Mouse (Mus musculus): ENCODE results near the gene Cd276. TPM values are rescaled to one million over a fixed set of nuclear protein-coding genes. Genes with fewer than 3 reads are reported as not detected.

The Cd276 gene
- polyA plus RNA-seq, 1 experiment from 2014 or later: 58.6 TPM

DNA sequence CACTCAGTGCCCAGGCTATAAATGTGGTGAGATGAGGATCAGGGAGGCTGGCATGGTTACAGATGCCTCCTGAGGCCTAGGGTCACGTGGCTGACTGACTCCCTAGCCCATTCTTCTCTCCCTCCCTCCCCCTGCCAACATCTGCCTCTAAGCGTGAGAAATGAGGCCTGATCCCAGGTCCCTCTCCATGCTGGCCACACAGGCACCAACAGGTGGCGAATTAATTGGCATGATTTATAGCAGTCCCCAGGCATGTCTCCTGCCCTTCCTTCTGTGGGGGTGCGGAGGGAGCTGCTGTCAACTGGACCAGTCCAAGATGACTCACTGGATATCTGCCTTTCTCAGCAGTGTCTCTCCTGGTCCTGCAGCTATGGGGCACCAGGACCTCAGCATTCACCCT, 27.4 kb downstream of the Cd276 start:
- H3K4me3 ChIP-seq: no peak overlapping the region
- no peak overlapping the region for H3K4me2 ChIP-seq
- H3K9ac ChIP-seq: no peak overlapping the region
- no peaks in the 10 kb centered on the region for H3K27me3 ChIP-seq
- 75% methylated on average over 4 of the region's 4 CpGs for WGBS
- 0 out of 2 replicates have a peak, but pooled peaks cover 3% of the 10 kb centered on the region for H3K4me1 ChIP-seq
- ATAC-seq (ENCODE audit: insufficient number of reproducible peaks, insufficient read depth, low FRiP score, low TSS enrichment, low read depth): no peak
- H3K9me3 ChIP-seq: no peaks in the 10 kb centered on the region
- H3K27ac ChIP-seq: no peak overlapping the region
- peaks cover 81% of the 10 kb centered on the region for H3K36me3 ChIP-seq

DNA sequence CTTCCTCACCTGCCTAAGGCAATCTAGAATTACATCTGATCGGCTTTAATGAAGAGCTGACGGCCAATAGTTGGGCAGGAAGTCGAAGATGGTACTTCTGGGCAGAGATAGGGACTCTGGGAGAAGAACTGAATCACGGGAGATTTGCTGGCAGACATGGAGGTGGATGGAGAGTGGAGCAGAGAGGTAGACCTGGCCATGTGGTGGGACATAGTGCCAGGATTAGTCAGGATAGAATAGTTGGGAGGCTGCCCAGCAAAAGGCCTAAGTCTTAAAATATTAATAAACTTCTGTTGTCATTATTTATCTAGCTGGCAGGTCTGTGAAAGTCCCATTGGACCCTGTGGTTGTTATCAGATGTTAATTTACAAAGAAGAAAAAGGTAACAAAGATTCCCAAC, 30.1 kb downstream of the Cd276 start:
- Histone ChIP-seq H3K4me3 (no peak overlapping the region), H3K9me3 (no peaks in the 10 kb centered on the region), H3K27ac (no peak overlapping the region), H3K4me2 (no peak overlapping the region), H3K27me3 (no peaks in the 10 kb centered on the region), H3K36me3 (peaks cover 56% of the 10 kb centered on the region), H3K4me1 (0 out of 2 replicates have a peak, but pooled peaks cover 4% of the 10 kb centered on the region), H3K9ac (no peak overlapping the region)
- no peak for ATAC-seq (ENCODE audit: insufficient number of reproducible peaks, insufficient read depth, low FRiP score, low TSS enrichment, low read depth)
- WGBS: 75% methylated on average over 4 of the region's 4 CpGs

DNA sequence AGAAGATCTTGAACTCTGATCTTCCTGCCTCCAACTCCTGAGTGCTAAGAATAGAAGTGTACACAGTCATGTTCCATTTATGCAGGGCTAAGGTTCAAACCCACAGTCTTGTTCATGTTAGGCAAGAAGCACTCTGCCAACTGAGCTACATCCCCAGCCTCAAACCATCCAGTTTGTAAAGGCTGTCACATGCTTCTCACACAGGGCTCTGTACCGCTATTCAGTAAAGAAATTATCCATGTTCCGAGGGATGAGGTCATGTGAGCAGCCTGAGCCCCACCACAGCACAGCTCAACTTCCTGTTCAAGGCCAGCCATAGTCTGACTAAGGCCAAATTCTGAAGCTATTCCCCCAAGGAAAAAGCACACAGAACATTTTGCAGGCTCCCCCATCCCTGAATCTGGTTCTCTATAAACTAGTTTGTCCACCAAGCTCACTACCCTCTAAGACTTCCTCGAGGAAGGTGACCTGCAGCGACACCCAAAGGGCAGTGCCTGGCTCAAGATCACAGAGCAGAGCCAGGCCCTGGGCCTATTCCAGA, 33.3 kb downstream of the Cd276 start:
- WGBS: 44% methylated on average over 4 of the region's 4 CpGs
- Histone ChIP-seq H3K27ac (no peak overlapping the region), H3K4me1 (peaks cover 20% of the 10 kb centered on the region), H3K9ac (no peak overlapping the region), H3K36me3 (peaks cover 28% of the 10 kb centered on the region), H3K4me2 (no peak overlapping the region), H3K4me3 (no peak overlapping the region), H3K27me3 (no peaks in the 10 kb centered on the region), H3K9me3 (no peaks in the 10 kb centered on the region)
- no peak for ATAC-seq (ENCODE audit: insufficient number of reproducible peaks, insufficient read depth, low FRiP score, low TSS enrichment, low read depth)

DNA sequence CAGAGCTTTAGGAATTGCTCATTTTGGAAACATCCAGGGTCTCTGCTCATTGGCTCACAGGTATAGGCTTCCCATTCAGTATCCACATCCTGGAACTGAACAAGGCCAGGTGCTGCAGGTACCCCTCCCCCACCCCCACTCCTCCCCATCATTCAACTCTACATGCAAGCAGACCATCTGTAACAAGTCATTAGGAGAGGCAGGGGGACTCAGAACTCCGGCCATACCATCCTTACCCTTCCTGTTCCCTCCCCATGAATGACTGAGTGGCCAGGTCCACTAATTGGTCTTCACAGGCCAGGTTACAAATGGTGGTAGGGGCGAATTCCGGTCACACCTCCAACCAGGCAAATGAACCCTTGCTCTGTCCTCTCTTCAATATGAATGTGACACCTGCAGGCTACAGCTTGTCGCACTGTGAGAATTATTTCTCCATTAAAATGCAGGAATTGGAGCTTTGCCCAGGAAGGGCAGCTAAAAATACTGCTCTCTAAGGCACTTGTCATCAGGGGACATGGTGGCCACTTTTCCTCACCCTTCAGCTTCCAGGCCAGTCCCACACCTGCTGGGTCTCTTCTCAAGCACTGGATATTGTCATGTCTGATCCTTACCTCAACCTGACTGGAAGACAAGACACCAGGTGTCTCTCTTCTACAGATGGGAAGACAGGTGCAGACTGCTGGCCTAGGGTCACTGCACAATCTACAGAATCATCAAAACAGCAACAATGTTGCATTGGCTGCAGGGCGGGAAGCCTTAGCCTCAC, 34.2 kb downstream of the Cd276 start:
- ATAC-seq (ENCODE audit: insufficient number of reproducible peaks, insufficient read depth, low FRiP score, low TSS enrichment, low read depth): no peak
- peaks cover 19% of the 10 kb centered on the region for H3K36me3 ChIP-seq
- WGBS: 72% methylated on average over 5 of the region's 5 CpGs
- no peak overlapping the region for H3K9ac ChIP-seq
- no peak overlapping the region for H3K27ac ChIP-seq
- H3K27me3 ChIP-seq: no peaks in the 10 kb centered on the region
- no peaks in the 10 kb centered on the region for H3K9me3 ChIP-seq
- H3K4me3 ChIP-seq: no peak overlapping the region
- peaks cover 20% of the 10 kb centered on the region for H3K4me1 ChIP-seq
- no peak overlapping the region for H3K4me2 ChIP-seq

DNA sequence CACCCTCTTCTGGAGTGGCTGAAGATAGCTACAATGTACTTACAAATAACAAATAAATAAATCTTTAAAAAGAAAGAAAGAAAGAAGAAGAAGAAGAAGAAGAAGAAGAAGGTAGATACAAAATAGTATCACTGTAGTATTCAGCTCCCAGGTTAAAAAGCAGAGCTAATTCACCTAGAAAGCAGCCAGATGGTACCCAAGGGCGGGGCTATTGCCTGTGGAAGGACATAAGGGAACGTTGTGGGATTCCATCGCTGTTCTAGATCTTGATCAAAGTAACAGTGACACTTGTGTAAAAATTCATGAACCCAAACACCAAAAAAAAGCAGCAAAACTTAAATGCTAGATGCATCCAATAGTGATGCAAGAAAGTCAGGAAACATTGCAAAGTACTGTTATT, 35.3 kb downstream of the Cd276 start:
- H3K4me2 ChIP-seq: no peak overlapping the region
- no peak for ATAC-seq (ENCODE audit: insufficient number of reproducible peaks, insufficient read depth, low FRiP score, low TSS enrichment, low read depth)

DNA sequence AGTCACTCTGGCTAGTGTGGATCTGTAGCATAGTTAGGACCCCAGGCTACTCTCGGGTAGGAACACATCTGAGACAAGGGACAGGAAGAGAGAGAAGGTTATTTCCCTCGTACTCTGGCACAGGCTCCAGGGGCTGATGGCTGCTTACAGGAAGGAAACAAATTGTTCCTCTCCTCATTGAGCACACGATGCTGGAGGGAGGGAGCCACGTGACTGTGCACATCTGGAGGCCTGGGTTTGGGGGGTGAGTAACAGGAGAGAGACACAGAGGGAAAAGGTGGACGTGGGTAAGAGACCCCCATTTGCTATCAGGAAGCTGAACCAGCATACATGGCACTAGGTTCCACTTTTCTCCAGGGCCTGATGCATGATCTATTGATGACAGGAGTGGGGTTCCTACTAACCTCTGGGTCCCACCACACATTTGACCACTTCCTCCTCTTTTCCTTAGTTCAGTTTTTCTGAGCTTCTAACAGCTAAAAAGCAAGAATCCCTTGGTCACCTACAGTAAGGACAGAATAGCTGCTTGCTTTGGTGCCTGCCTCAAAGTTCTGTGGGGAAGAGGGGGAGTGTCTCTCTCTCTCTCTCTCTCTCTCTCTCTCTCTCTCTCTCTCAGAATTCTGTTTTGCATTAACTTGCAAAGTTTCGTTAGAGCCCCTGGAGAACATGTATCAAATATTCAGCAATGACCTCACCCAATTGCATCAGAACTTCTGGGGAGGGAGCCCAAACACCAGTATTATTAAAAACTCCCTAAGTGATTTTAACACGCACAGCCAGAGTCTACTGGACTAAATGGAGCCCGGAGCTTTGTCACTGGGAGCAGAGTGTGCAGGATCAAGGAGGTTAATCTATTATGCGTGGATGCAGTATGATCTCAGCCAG, 37.1 kb downstream of the Cd276 start:
- 20% methylated on average over 9 of the region's 9 CpGs for WGBS
- peaks cover 20% of the 10 kb centered on the region for H3K4me1 ChIP-seq
- peak overlapping the region; percentile 40 for H3K27ac ChIP-seq
- H3K4me3 ChIP-seq: no peak overlapping the region
- H3K27me3 ChIP-seq: no peaks in the 10 kb centered on the region
- no peak for ATAC-seq (ENCODE audit: insufficient number of reproducible peaks, insufficient read depth, low FRiP score, low TSS enrichment, low read depth)
- no peaks in the 10 kb centered on the region for H3K36me3 ChIP-seq
- no peak overlapping the region for H3K9ac ChIP-seq
- H3K4me2 ChIP-seq: no peak overlapping the region
- no peaks in the 10 kb centered on the region for H3K9me3 ChIP-seq

More for the DNA sequence above, 35.3 kb downstream of the Cd276 start:
- Histone ChIP-seq H3K27me3 (no peaks in the 10 kb centered on the region), H3K36me3 (peaks cover 10% of the 10 kb centered on the region), H3K9me3 (no peaks in the 10 kb centered on the region), H3K4me1 (peaks cover 20% of the 10 kb centered on the region), H3K27ac (no peak overlapping the region), H3K4me3 (no peak overlapping the region), H3K9ac (no peak overlapping the region)
- 80% methylated on average over 3 of the region's 3 CpGs for WGBS

DNA sequence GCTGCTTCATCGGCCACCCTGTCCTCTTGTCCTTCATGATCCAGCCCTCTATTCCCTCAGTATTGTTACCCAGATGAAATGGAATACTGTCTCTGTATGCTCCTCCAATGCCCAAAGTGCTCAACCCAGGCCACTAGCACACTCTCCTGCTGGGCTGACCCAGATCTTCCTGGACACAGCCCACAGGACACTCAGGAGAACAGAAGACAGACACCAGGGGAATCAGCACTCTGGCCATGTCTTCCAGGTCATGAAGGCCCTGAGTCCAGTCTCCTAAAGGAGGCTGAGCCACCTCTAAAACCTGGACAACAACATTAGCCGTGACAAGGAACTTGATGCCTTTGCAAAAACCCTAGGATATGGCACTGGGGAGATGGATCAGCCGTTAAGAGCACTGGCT, 38.8 kb downstream of the Cd276 start:
- no peak overlapping the region for H3K27ac ChIP-seq
- no peak overlapping the region for H3K9ac ChIP-seq
- H3K4me3 ChIP-seq: no peak overlapping the region
- no peak overlapping the region for H3K4me2 ChIP-seq
- 74% methylated on average over 3 of the region's 3 CpGs for WGBS
- no peaks in the 10 kb centered on the region for H3K36me3 ChIP-seq
- no peaks in the 10 kb centered on the region for H3K9me3 ChIP-seq
- peaks cover 16% of the 10 kb centered on the region for H3K4me1 ChIP-seq
- H3K27me3 ChIP-seq: no peaks in the 10 kb centered on the region
- ATAC-seq (ENCODE audit: insufficient number of reproducible peaks, insufficient read depth, low FRiP score, low TSS enrichment, low read depth): no peak

DNA sequence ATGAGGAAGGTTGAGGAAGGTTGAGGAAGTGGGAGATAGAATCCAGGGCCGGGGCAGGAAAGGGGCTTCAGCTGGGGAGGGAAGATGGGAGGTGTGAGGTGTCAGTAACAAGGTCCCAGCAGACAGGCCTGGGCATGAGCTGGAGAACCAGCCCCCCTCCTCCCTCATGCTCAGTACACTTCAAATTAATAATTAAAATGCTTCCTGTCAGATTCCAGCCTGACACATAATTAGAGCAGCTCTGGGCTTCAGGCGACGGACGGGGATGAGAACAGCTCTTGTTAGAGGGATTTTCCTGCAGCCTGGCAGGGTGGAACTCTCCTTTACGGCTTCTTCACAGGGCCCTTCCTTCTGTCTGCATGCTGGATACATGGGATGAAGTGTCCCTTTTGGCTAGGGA, 41.5 kb downstream of the Cd276 start:
- no peak overlapping the region for H3K4me2 ChIP-seq
- H3K4me3 ChIP-seq: no peak overlapping the region
- no peaks in the 10 kb centered on the region for H3K9me3 ChIP-seq
- WGBS: 39% methylated on average over 5 of the region's 5 CpGs
- ATAC-seq (ENCODE audit: insufficient number of reproducible peaks, insufficient read depth, low FRiP score, low TSS enrichment, low read depth): no peak
- H3K27ac ChIP-seq: no peak overlapping the region
- H3K9ac ChIP-seq: no peak overlapping the region
- no peaks in the 10 kb centered on the region for H3K36me3 ChIP-seq
- no peaks in the 10 kb centered on the region for H3K27me3 ChIP-seq
- peaks cover 13% of the 10 kb centered on the region for H3K4me1 ChIP-seq

DNA sequence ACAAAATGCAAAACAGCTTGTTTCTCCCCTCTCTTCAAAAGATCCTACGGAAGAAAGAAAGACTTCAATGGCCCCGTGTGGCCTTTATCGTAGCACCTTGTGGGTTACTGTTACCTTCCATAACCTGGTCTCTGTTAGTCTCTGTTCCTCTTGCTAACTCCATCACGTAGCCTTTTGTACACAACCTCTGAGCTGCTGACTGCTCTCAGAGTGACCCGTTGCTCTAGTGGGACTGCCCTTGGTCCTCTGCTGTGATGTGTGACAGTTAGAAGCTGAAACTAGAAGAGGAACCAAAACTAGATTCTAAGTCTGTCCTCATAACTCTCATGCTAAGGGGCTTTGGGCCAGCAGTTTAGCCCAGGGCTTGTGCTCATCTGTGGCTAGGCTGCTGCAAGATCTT, 44.8 kb downstream of the Cd276 start:
- no peak overlapping the region for H3K4me3 ChIP-seq
- no peak overlapping the region for H3K27ac ChIP-seq
- ATAC-seq (ENCODE audit: insufficient number of reproducible peaks, insufficient read depth, low FRiP score, low TSS enrichment, low read depth): no peak
- peaks cover 4% of the 10 kb centered on the region for H3K4me1 ChIP-seq
- H3K4me2 ChIP-seq: no peak overlapping the region
- no peaks in the 10 kb centered on the region for H3K9me3 ChIP-seq
- H3K36me3 ChIP-seq: no peaks in the 10 kb centered on the region
- 83% methylated on average over 5 of the region's 5 CpGs for WGBS
- H3K27me3 ChIP-seq: no peaks in the 10 kb centered on the region
- no peak overlapping the region for H3K9ac ChIP-seq

DNA sequence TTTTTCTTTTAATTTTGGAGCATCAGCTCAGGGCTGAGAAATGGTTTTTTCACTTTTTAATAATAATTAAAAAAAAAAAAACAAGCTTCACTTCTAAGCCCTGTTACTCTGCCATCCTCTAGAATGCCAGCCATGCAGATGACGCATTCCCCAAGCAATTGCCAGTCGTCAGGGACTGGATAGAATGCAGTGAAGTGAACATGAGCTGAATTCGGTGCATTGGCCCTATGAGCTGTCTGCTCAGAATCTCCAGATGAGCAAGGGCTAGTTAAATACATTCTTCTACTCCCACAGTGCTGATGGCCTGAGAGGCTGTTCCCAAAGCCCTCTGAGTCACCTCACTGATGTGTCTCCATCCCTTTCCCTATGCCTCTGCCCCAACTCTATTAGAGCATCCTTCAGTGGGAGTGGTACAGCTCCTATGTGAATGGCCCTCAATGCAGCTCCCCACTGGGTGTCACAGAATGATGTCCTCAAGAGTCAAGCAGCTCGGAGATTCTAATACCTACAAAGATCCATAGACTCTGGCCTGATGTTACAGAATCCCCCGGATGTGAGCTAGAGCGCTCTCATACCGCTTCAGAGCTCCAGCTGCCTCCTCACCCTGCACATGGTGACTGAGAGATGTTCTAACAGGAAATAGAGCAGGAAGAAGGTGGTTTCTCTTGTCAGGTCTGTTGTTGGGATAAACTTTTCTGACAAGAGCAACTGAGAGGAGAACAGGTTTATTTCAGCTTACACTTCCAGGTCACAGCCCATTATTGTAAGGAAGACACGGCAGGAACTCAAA, 47.8 kb downstream of the Cd276 start:
- Histone ChIP-seq H3K4me3 (no peak overlapping the region), H3K9ac (no peak overlapping the region), H3K9me3 (no peaks in the 10 kb centered on the region), H3K27me3 (no peaks in the 10 kb centered on the region), H3K27ac (no peak overlapping the region), H3K4me1 (peaks cover 4% of the 10 kb centered on the region), H3K4me2 (no peak overlapping the region), H3K36me3 (no peaks in the 10 kb centered on the region)
- ATAC-seq (ENCODE audit: insufficient number of reproducible peaks, insufficient read depth, low FRiP score, low TSS enrichment, low read depth): no peak
- 78% methylated on average over 8 of the region's 8 CpGs for WGBS

DNA sequence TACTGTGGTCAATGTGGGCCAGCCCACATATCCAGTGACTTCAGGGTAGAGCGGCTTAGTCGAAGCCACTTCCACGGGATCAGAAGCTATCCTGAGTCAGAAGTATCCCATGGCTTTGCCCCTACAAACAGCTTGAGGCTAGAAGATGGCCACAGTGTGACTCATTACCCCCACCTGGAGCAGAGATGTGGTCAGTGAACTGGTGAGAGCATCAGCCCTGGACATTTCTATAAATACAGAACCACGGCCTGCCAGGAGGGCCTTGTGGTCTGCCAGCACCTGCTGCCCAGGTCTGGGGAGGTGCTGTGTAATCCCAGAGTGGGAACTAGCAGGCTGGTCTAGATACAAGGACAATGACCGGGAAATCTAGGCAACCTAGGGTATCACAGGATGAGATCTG, 54.3 kb downstream of the Cd276 start:
- ATAC-seq (ENCODE audit: insufficient number of reproducible peaks, insufficient read depth, low FRiP score, low TSS enrichment, low read depth): no peak
- no peak overlapping the region for H3K9ac ChIP-seq
- no peaks in the 10 kb centered on the region for H3K9me3 ChIP-seq
- H3K27me3 ChIP-seq: no peaks in the 10 kb centered on the region
- H3K4me1 ChIP-seq: peaks cover 3% of the 10 kb centered on the region
- no peak overlapping the region for H3K4me3 ChIP-seq
- no peak overlapping the region for H3K27ac ChIP-seq
- H3K36me3 ChIP-seq: peaks cover 14% of the 10 kb centered on the region
- H3K4me2 ChIP-seq: no peak overlapping the region
- 90% methylated on average over 5 of the region's 5 CpGs for WGBS

Measured in embryonic facial prominence, embryonic 13.5 days (tissue).